Mouse (Mus musculus): Measurements from ENCODE around the gene Il1r2. TPM values are rescaled to one million over a fixed set of nuclear protein-coding genes. Genes with fewer than 3 reads are reported as not detected.

Il1r2 gene
- polyA plus RNA-seq, 1 experiment from 2014 or later, result 0.36 TPM

DNA sequence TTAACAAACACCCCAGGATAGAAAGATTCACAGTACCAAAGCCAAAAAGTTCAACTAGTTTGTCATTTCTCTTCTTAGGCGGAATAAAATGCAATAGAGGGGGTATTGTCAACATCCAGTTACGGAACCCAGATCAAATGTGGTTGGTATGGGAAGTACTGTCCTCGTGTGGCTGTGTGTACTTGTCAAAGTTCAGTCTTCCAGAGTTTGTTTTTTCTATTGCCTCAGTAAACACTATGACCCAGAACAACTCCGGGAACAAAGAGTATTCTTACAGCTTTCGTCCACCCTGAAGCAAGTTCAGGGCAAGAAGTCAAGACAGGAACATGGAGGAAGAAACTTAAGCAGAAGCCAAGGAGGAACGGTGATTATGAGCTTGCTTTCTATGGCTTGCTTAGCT, 82.2 kb downstream of the Il1r2 start:
- no peak overlapping the region for H3K4me3 ChIP-seq
- WGBS, result 93% methylated on average over 6 of the region's 6 CpGs
- H3K27me3 ChIP-seq, result no peaks in the 10 kb centered on the region
- H3K27ac ChIP-seq, result no peak overlapping the region
- H3K9me3 ChIP-seq, result no peaks in the 10 kb centered on the region
- H3K4me2 ChIP-seq, result no peak overlapping the region
- H3K9ac ChIP-seq, result no peak overlapping the region
- no peaks in the 10 kb centered on the region for H3K36me3 ChIP-seq
- no peaks in the 10 kb centered on the region for H3K4me1 ChIP-seq (replicated peaks)
- ATAC-seq (ENCODE audit: low FRiP score), result no peak

DNA sequence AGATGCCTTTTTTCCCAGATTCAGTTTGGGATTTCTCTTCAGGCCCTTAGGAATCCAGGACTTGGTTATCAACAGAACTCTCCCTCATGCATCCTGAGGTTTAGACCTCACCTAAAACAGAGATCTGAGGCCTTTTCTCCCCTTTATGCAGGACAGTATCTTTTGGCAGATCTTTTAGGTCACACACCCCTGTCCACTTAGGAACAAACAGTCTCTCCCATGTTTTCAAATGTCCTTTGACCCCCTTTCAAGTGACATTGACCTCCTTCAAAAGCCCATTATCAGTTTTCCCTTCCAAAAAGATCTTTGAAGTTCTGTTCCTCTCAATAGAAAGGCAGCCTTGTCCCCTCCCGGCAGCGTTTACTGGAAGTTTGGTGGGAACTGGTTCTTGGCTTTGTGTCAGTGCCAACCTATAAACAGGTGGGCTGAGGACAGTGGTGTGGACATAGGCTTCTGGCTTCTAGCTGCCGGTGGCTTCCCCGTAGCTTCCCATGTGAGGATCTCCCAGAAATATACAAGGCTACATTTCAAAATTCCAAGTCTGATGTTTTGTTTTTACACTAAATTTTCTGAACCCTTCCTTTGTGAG, 89.5 kb downstream of the Il1r2 start:
- no peak for ATAC-seq (ENCODE audit: low FRiP score)
- Histone ChIP-seq H3K9me3 (no peaks in the 10 kb centered on the region), H3K4me1 (replicated peaks) (no peaks in the 10 kb centered on the region), H3K4me2 (no peak overlapping the region), H3K4me3 (no peak overlapping the region), H3K9ac (no peak overlapping the region), H3K27ac (no peak overlapping the region), H3K36me3 (no peaks in the 10 kb centered on the region), H3K27me3 (no peaks in the 10 kb centered on the region)
- 84% methylated on average over 4 of the region's 4 CpGs for WGBS

DNA sequence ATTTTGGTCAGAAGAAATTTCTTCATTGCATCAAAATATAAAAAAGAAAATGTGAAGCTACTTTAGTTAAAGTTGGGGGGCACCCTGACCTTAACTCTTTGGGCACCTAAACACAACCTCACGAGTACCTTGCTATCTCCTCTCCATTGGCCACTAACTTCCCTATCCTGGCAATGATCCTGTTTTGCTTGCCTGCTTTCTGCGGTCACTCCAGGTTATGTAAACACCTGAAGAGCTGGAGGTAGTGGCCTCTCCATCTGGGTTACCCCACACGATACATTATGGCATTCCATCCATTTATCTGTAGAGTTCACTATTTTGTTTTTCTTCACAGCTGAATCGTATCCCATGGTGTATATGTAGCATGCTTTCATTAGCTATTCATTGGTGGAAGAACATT, 90.5 kb downstream of the Il1r2 start:
- H3K9me3 ChIP-seq, result no peaks in the 10 kb centered on the region
- H3K27ac ChIP-seq, result no peak overlapping the region
- no peaks in the 10 kb centered on the region for H3K27me3 ChIP-seq
- H3K4me2 ChIP-seq, result no peak overlapping the region
- no peaks in the 10 kb centered on the region for H3K4me1 ChIP-seq (replicated peaks)
- no peaks in the 10 kb centered on the region for H3K36me3 ChIP-seq
- ATAC-seq (ENCODE audit: low FRiP score), result no peak
- H3K9ac ChIP-seq, result no peak overlapping the region
- WGBS, result 93% methylated on average over 4 of the region's 4 CpGs
- no peak overlapping the region for H3K4me3 ChIP-seq

DNA sequence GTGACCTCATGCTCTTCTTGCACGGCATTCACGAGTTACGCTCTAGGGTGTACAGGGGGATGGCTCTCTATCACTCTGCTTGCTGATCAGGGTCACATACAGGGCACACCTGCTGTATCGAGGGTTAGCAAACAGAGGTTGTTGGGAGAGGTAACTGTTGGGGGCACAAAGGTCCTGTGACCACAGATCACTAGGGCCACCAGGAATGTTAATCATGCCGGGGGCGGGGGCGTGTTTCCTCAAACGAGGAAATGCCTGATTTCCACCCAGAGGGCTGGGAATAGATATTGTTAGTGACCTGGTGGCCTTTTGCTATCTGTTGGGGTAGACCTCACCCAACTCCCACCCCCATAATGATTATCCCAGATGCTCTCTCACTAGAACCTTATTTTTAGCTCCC, 93.7 kb downstream of the Il1r2 start:
- WGBS, result 85% methylated on average over 8 of the region's 8 CpGs
- Histone ChIP-seq H3K9me3 (no peaks in the 10 kb centered on the region), H3K4me3 (no peak overlapping the region), H3K27me3 (no peaks in the 10 kb centered on the region), H3K9ac (no peak overlapping the region), H3K4me1 (replicated peaks) (no peaks in the 10 kb centered on the region), H3K4me2 (no peak overlapping the region), H3K27ac (no peak overlapping the region), H3K36me3 (no peaks in the 10 kb centered on the region)
- ATAC-seq (ENCODE audit: low FRiP score), result no peak

DNA sequence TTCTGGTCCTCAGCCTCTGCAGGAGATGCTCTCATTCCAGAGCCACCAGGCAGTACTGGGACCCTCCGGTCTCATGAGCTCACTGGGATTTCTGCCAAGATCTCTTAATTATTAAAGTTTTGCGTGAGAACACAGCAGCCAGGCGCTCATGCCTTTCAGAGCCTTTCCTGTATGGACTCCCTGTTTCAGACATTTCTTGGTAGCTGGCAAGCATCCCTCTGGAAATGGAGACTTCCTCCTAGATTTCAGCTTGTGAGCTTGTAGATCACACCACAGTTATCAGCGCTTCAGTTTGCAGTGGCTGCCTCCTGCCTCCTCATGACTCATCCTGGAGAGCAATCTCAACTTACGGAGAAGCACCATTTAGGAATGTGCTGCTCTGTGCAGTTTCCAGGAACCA, 98.0 kb downstream of the Il1r2 start:
- no peak overlapping the region for H3K4me3 ChIP-seq
- ATAC-seq (ENCODE audit: low FRiP score), result no peak
- 82% methylated on average over 5 of the region's 5 CpGs for WGBS

DNA sequence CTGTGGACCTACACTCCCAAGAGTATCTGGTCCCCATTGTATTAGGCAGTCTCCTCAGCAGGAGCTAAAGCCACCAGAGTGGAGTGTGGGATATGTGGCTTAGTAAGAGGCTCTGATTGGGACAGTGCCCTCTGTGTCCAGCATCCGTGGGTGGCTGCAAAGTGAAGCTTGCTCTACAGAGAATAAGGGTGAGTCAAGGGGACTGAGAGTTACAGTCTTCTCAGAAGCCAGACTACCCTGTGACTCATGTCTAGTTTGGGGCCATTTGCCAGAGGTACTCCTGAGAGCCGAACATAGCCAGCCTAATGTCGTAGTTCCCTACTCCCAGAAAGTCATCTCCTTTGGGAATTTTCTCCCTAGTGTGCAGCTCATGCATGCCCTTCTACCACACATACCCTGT, 100.3 kb downstream of the Il1r2 start:
- no peak overlapping the region for H3K4me2 ChIP-seq
- H3K4me1 ChIP-seq (replicated peaks), result no peaks in the 10 kb centered on the region
- H3K27ac ChIP-seq, result no peak overlapping the region
- ATAC-seq (ENCODE audit: low FRiP score), result no peak
- 88% methylated on average over 3 of the region's 3 CpGs for WGBS
- H3K27me3 ChIP-seq, result no peaks in the 10 kb centered on the region
- no peaks in the 10 kb centered on the region for H3K9me3 ChIP-seq
- H3K4me3 ChIP-seq, result no peak overlapping the region
- no peak overlapping the region for H3K9ac ChIP-seq
- H3K36me3 ChIP-seq, result no peaks in the 10 kb centered on the region

More for the DNA sequence above, 98.0 kb downstream of the Il1r2 start:
- no peak overlapping the region for H3K27ac ChIP-seq
- H3K9ac ChIP-seq, result no peak overlapping the region
- no peak overlapping the region for H3K4me2 ChIP-seq
- no peaks in the 10 kb centered on the region for H3K4me1 ChIP-seq (replicated peaks)
- H3K36me3 ChIP-seq, result no peaks in the 10 kb centered on the region
- H3K27me3 ChIP-seq, result no peaks in the 10 kb centered on the region
- no peaks in the 10 kb centered on the region for H3K9me3 ChIP-seq

Other genes with a start within 250 kb of the Il1r2 start
- 47.3 and 52.6 TPM in 2 replicates for gene Map4k4, start 173.2 kb upstream of the Il1r2 start, polyA plus RNA-seq (2015; fragmentation: Nextera tagmentation; extraction: Ambion mirVana)
- 0.74 and 0.98 TPM in 2 replicates for gene Il1r1, start 151.0 kb downstream of the Il1r2 start, polyA plus RNA-seq (2015; fragmentation: Nextera tagmentation; extraction: Ambion mirVana)

All from hindbrain, embryonic 13.5 days (tissue).